Mouse (Mus musculus): ENCODE data around the gene Rabep1.

DNA sequence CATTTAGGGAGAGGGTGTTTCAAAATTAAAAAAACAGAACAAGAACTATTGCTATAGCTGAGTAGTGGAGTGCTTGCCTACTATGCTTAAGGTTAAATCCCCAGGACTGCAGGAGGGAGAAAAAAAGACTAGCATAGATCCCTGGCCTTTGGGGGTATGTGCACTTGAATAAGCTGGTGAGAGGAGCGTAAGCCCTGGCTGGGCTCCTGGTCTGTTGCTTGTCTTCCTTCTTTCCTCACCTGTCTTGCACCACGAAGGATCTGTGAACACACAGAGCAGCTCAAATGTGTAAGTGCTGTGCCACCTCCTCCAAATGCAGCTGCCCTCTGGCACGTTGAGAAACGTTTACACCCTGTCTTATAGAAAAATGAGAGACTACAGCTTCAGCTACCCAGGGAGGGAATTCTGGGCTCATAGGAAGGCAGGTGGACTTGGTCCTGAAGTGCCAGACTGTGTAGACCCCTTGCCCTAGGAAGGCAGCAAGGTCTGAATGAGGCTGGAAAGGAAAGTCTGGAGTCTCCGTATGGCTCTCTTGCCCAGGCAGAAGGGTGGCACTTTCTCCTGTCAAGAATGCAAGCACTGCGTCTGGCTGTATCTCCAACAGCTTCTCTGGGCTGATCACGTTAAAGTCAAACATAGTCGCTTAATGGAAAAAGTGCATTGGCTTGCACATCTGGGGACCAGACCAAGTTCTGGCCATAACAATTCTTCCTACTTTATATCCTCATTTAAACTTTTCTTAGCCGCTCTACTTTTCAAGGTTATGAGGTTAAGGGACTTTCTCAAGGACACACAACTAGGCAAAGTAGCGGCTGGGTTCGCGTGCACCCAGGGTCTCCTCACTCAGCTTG lies 652 bp upstream of the Rabep1 start:
- no peak for TF ChIP-seq CEBPB (IDR thresholded peaks at IDR 0.05; ENCODE audit: low read depth)
- TF ChIP-seq CTCF (IDR thresholded peaks at IDR 0.05; ENCODE audit: control insufficient read depth, insufficient read depth, insufficient read length) = no peak
- TF ChIP-seq MYOD1 (IDR thresholded peaks at IDR 0.05; ENCODE audit: control insufficient read depth, insufficient read length, low read depth) = no peak
- TF ChIP-seq MYOG (IDR thresholded peaks at IDR 0.05; ENCODE audit: control insufficient read depth, extremely low read depth, insufficient read length) = no peak
